ENCODE assay signal across 18 mouse cellular contexts in the genomic region with DNA sequence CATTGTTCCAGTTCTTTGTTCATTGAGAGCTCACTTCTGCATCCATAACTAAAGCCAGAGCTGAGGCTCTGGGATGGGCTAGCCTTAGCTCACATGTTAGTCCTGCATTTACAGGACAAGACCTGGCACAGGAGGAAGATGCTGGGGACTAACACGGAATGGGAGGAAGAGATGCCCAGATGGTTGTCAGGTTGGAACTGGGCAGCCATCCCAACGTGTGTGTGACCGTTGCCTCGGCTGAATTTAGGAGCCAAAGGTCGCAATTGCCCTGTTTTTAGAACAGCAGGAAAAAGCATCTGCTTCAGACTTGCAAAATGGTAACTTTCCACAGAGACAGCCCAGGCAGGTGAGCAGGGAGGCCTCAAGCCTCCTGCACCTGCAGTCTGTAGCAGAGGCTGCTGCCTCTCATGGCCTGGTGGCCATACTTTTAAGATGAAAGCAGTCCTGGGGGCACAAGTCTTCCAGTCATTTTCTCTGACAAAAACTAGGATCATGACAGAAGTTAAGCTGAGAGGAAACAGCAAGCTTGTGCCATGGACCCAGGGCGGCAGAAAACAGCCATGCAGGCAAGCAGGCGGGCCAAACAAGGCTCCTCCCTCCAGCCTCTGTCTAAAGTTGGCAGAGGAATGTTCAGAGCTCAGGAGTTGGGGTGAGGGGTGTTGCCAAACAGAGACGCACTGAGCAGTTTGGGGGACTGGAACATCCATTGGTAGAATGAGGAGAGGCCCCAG. TPM values are rescaled to one million over a fixed set of nuclear protein-coding genes. Genes with fewer than 3 reads are reported as not detected.
DNase-seq lines count a peak whose midpoint lies in the region; ATAC-seq and TF ChIP-seq lines count a peak whose summit lies in the region.
"Had no signal": no experiment of that assay in that cellular context is flagged by ENCODE, and none has a peak within 500 bp of the region (broad histone marks: within the 10 kb centered on the region; RNA-seq: fewer than 3 reads in every experiment).

No protein-coding gene starts in this region.

- H3K4me2 ChIP-seq in liver, embryonic 12.5 days = no peak overlapping the region
- no peak overlapping the region for H3K4me2 ChIP-seq in intestine, embryonic 15.5 days (replicated peaks)
- H3K4me2 ChIP-seq in liver, embryonic 16.5 days (ENCODE audit: low read depth, low read length) = no peak overlapping the region
- H3K4me2 ChIP-seq: forebrain, embryonic 12.5 days; lung, embryonic 15.5 days had no signal

- 24% methylated on average over 8 of the region's 8 CpGs for WGBS in liver, adult 2 months
- WGBS in liver, embryonic 12.5 days (ENCODE audit: insufficient replicate concordance) = 64% methylated on average over 8 of the region's 8 CpGs
- WGBS in intestine, embryonic 15.5 days = 63% methylated on average over 8 of the region's 8 CpGs
- 66% methylated on average over 8 of the region's 8 CpGs for WGBS in liver, embryonic 16.5 days (ENCODE audit: insufficient replicate concordance)

- no peak for TF ChIP-seq CTCF in liver, adult 2 months (IDR thresholded peaks at IDR 0.05; ENCODE audit: low read depth, low read length)

- H3K36me3 ChIP-seq in liver, adult 2 months (ENCODE audit: control insufficient read depth, insufficient read depth, low read length) = no peaks in the 10 kb centered on the region
- 0 out of 2 replicates have a peak, but pooled peaks cover 2% of the 10 kb centered on the region for H3K36me3 ChIP-seq in liver, embryonic 12.5 days
- H3K36me3 ChIP-seq in intestine, embryonic 15.5 days = no peaks in the 10 kb centered on the region
- no peaks in the 10 kb centered on the region for H3K36me3 ChIP-seq in liver, embryonic 16.5 days (ENCODE audit: control insufficient read depth, insufficient read depth)
- H3K36me3 ChIP-seq: forebrain, embryonic 12.5 days; lung, embryonic 15.5 days had no signal

- H3K27ac ChIP-seq in liver, adult 2 months (replicated peaks; ENCODE audit: insufficient read depth, low read depth, low read length) = peak overlapping the region; percentile 98
- no peak overlapping the region for H3K27ac ChIP-seq in liver, embryonic 12.5 days
- H3K27ac ChIP-seq in intestine, embryonic 15.5 days = 0 out of 2 replicates have a peak overlapping the region, but pooled peaks have one; percentile 38
- H3K27ac ChIP-seq in liver, embryonic 16.5 days (ENCODE audit: low read length) = peak overlapping the region; percentile 31
- H3K27ac ChIP-seq: forebrain, embryonic 12.5 days; heart, adult 2 months; hindbrain, postnatal 0 days; lung, embryonic 15.5 days had no signal

- peak; percentile 90 for DNase-seq in liver, adult 2 months (ENCODE audit: extremely low read depth, low read depth, low spot score)
- DNase-seq in cerebellum, adult 8-10 months = peak; percentile 69
- DNase-seq in thymus, postnatal 25 days = no peak
- DNase-seq in frontal cortex, postnatal 14 days (ENCODE audit: low spot score in 2 of 2) = no peak
- DNase-seq: heart, adult 2 months; heart, postnatal 10 days had no signal

- peaks cover 4% of the 10 kb centered on the region; the same call in 1 of the 2 replicates for H3K9me3 ChIP-seq in liver, embryonic 12.5 days (replicated peaks)
- H3K9me3 ChIP-seq in intestine, embryonic 15.5 days = no peaks in the 10 kb centered on the region
- H3K9me3 ChIP-seq in liver, embryonic 16.5 days (replicated peaks; ENCODE audit: control insufficient read depth, low read length) = no peaks in the 10 kb centered on the region
- H3K9me3 ChIP-seq: forebrain, embryonic 12.5 days; lung, embryonic 15.5 days had no signal

- H3K4me1 ChIP-seq in liver, adult 2 months (ENCODE audit: control insufficient read depth, insufficient read depth, low read length) = peaks cover 28% of the 10 kb centered on the region
- peaks cover 50% of the 10 kb centered on the region for H3K4me1 ChIP-seq in liver, embryonic 12.5 days
- H3K4me1 ChIP-seq in intestine, embryonic 15.5 days (replicated peaks) = peaks cover 10% of the 10 kb centered on the region
- H3K4me1 ChIP-seq in liver, embryonic 16.5 days (ENCODE audit: control insufficient read depth, low read depth, low read length) = peaks cover 37% of the 10 kb centered on the region
- H3K4me1 ChIP-seq: forebrain, embryonic 12.5 days; lung, embryonic 15.5 days had no signal

- no peak overlapping the region for H3K4me3 ChIP-seq in liver, adult 2 months (ENCODE audit: insufficient read depth, low read depth, low read length)
- H3K4me3 ChIP-seq in liver, embryonic 12.5 days = no peak overlapping the region
- no peak overlapping the region for H3K4me3 ChIP-seq in intestine, embryonic 15.5 days (replicated peaks)
- no peak overlapping the region for H3K4me3 ChIP-seq in liver, embryonic 16.5 days (ENCODE audit: low read depth, low read length)
- H3K4me3 ChIP-seq: forebrain, embryonic 12.5 days; heart, adult 2 months; lung, embryonic 15.5 days had no signal

- H3K79me2 ChIP-seq in liver, adult 2 months (ENCODE audit: control insufficient read depth, insufficient read depth, low read length) = no peaks in the 10 kb centered on the region

- H3K9ac ChIP-seq in liver, adult 2 months (ENCODE audit: low read depth, low read length) = peak overlapping the region; percentile 60
- H3K9ac ChIP-seq in liver, embryonic 12.5 days = no peak overlapping the region
- no peak overlapping the region for H3K9ac ChIP-seq in intestine, embryonic 15.5 days
- no peak overlapping the region for H3K9ac ChIP-seq in liver, embryonic 16.5 days (ENCODE audit: low read depth, low read length)
- H3K9ac ChIP-seq: forebrain, embryonic 12.5 days; lung, embryonic 15.5 days had no signal

- no peaks in the 10 kb centered on the region for H3K27me3 ChIP-seq in liver, adult 2 months (ENCODE audit: control insufficient read depth, insufficient read depth, low read length)
- H3K27me3 ChIP-seq in liver, embryonic 12.5 days (replicated peaks) = no peaks in the 10 kb centered on the region
- no peaks in the 10 kb centered on the region for H3K27me3 ChIP-seq in intestine, embryonic 15.5 days (replicated peaks)
- H3K27me3 ChIP-seq in liver, embryonic 16.5 days (ENCODE audit: control insufficient read depth, insufficient read depth, low read depth, low read length) = no peaks in the 10 kb centered on the region
- H3K27me3 ChIP-seq: forebrain, embryonic 12.5 days had no signal

- ATAC-seq in liver, embryonic 12.5 days = no peak
- no peak for ATAC-seq in intestine, embryonic 15.5 days
- ATAC-seq in liver, embryonic 16.5 days (ENCODE audit: low read depth) = no peak
- ATAC-seq: CD4-positive, CD25-positive, alpha-beta regulatory T cell, adult 4 months; hindbrain, postnatal 0 days had no signal

- TF ChIP-seq POLR2A in liver, adult 2 months (IDR thresholded peaks at IDR 0.05; ENCODE audit: extremely low read depth, insufficient read depth, low read length) = 0 out of 2 replicates have a peak, but pooled peaks have one; percentile 16

RNA-seq across cellular contexts. Expression of gene Gstp3, which starts 4.0 kb away (rescaled TPM):
- total RNA-seq in liver, adult 2 months (2014; rRNA removed) = 21.5 and 28.1 TPM in 2 replicates
- 54.3 and 66.1 TPM in 2 replicates for polyA plus RNA-seq in liver, adult 2 months (2012; rRNA removed)
- polyA plus RNA-seq in liver, embryonic 12.5 days (2016; fragmentation: Nextera tagmentation; extraction: Ambion mirVana) = 15.0 and 18.5 TPM in 2 replicates
- polyA plus RNA-seq in intestine, embryonic 15.5 days (2015; fragmentation: Nextera tagmentation; extraction: Ambion mirVana) = 6.9 and 9.2 TPM in 2 replicates
- polyA plus RNA-seq in liver, embryonic 16.5 days (2015; fragmentation: Nextera tagmentation; extraction: Ambion mirVana) = 95.4 and 105 TPM in 2 replicates
- total RNA-seq: gastrocnemius, adult 18-20 months; heart, adult 2 months; heart, postnatal 10 days; hindbrain, postnatal 0 days; layer of hippocampus, adult 8-10 months; left cerebral cortex, postnatal 10 days had no signal
- polyA plus RNA-seq: cortical plate, adult 2 months; forebrain, embryonic 12.5 days; hindbrain, postnatal 0 days had no signal

RNA-seq across cellular contexts. Expression of gene Gstp2, which starts 9.6 kb away (rescaled TPM):
- 4.1 and 7.9 TPM in 2 replicates for total RNA-seq in liver, adult 2 months (2014; rRNA removed)
- polyA plus RNA-seq in liver, adult 2 months (2012; rRNA removed) = 4.4 and 9.2 TPM in 2 replicates
- 6.2 and 7.3 TPM in 2 replicates for polyA plus RNA-seq in liver, embryonic 12.5 days (2016; fragmentation: Nextera tagmentation; extraction: Ambion mirVana)
- 24.3 and 35.8 TPM in 2 replicates for polyA plus RNA-seq in intestine, embryonic 15.5 days (2015; fragmentation: Nextera tagmentation; extraction: Ambion mirVana)
- polyA plus RNA-seq in liver, embryonic 16.5 days (2015; fragmentation: Nextera tagmentation; extraction: Ambion mirVana) = 6.1 and 17.4 TPM in 2 replicates

RNA-seq across cellular contexts. Expression of gene Gstp1, which starts 17.6 kb away (rescaled TPM):
- 456 and 810 TPM in 2 replicates for total RNA-seq in liver, adult 2 months (2014; rRNA removed)
- polyA plus RNA-seq in liver, adult 2 months (2012; rRNA removed) = 965 and 1,374 TPM in 2 replicates
- 583 and 622 TPM in 2 replicates for polyA plus RNA-seq in liver, embryonic 12.5 days (2016; fragmentation: Nextera tagmentation; extraction: Ambion mirVana)
- 973 and 1,014 TPM in 2 replicates for polyA plus RNA-seq in intestine, embryonic 15.5 days (2015; fragmentation: Nextera tagmentation; extraction: Ambion mirVana)
- 796 and 823 TPM in 2 replicates for polyA plus RNA-seq in liver, embryonic 16.5 days (2015; fragmentation: Nextera tagmentation; extraction: Ambion mirVana)

RNA-seq across cellular contexts. Expression of gene Cabp2, which starts 26.0 kb away (rescaled TPM):
- total RNA-seq in liver, adult 2 months (2014; rRNA removed) = 0.13 and 0.37 TPM in 2 replicates
- 0.27 and 0.70 TPM in 2 replicates for polyA plus RNA-seq in liver, adult 2 months (2012; rRNA removed)
- 0.37 and 0.53 TPM in 2 replicates for polyA plus RNA-seq in liver, embryonic 12.5 days (2016; fragmentation: Nextera tagmentation; extraction: Ambion mirVana)
- polyA plus RNA-seq in intestine, embryonic 15.5 days (2015; fragmentation: Nextera tagmentation; extraction: Ambion mirVana) = 1.7 and 2.8 TPM in 2 replicates
- polyA plus RNA-seq in liver, embryonic 16.5 days (2015; fragmentation: Nextera tagmentation; extraction: Ambion mirVana) = 0.25 and 0.32 TPM in 2 replicates
- total RNA-seq: gastrocnemius, adult 18-20 months; heart, adult 2 months; heart, postnatal 10 days; hindbrain, postnatal 0 days; layer of hippocampus, adult 8-10 months; left cerebral cortex, postnatal 10 days had no signal
- polyA plus RNA-seq: CD4-positive, CD25-positive, alpha-beta regulatory T cell, adult 4 months; cortical plate, adult 2 months; embryonic facial prominence, embryonic 14.5 days; forebrain, embryonic 12.5 days; heart, adult 2 months; hindbrain, postnatal 0 days; lung, embryonic 15.5 days had no signal

RNA-seq across cellular contexts. Expression of gene Cdk2ap2, which starts 41.6 kb away (rescaled TPM):
- total RNA-seq in liver, adult 2 months (2014; rRNA removed) = 33.9 and 44.0 TPM in 2 replicates
- 185 and 198 TPM in 2 replicates for polyA plus RNA-seq in liver, adult 2 months (2012; rRNA removed)
- polyA plus RNA-seq in liver, embryonic 12.5 days (2016; fragmentation: Nextera tagmentation; extraction: Ambion mirVana) = 93.2 and 101 TPM in 2 replicates
- polyA plus RNA-seq in intestine, embryonic 15.5 days (2015; fragmentation: Nextera tagmentation; extraction: Ambion mirVana) = 127 and 147 TPM in 2 replicates
- polyA plus RNA-seq in liver, embryonic 16.5 days (2015; fragmentation: Nextera tagmentation; extraction: Ambion mirVana) = 112 and 117 TPM in 2 replicates

Comparison
In these comparisons a context has a peak if more than half of its experiments do, and no peak if none do; other contexts are left out.
1. DNase-seq: peak in liver, adult 2 months (single experiment) and cerebellum, adult 8-10 months (single experiment); none in thymus, postnatal 25 days (single experiment) and frontal cortex, postnatal 14 days (0 of 2).